Mouse (Mus musculus) CD4-positive, CD25-positive, alpha-beta regulatory T cell, adult 4 months (primary cell): ENCODE data around the gene Ei24. TPM values are rescaled to one million over a fixed set of nuclear protein-coding genes. Genes with fewer than 3 reads are reported as not detected.

Experiments
- ATAC-seq: one replicate; pipeline ENCODE4 v1.8.0; 2017
- polyA plus RNA-seq, 2 experiments: library from polyadenylated mRNA; unstranded; fragments of 100-300 nt; shearing (Covaris generic); gene quantifications; one replicate each; pipeline ENCODE4 v1.2.1; 2017

Gene Ei24
- polyA plus RNA-seq, 2 experiments from 2014 or later: 12.9 to 13.7 TPM

DNA sequence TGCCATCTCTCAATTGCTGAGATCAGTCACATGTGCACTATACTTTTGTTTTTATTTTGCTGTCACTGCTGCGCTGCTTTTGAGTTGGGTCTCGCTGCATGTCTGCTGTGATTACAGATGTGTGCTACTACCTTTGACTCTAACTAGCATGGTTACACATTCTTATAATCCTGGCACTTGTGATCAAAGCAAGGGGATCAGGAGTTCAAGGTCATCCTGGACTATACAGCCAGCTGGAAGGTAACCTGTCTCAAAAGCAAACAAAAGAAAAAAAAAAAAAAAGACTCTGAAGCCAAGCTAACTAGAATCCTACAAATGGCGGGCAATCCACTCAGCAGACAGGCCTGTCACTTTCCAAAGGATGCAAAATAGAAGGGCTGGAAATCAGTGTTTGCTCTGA, 5.0 kb downstream of the Ei24 start:
- no peak for ATAC-seq

DNA sequence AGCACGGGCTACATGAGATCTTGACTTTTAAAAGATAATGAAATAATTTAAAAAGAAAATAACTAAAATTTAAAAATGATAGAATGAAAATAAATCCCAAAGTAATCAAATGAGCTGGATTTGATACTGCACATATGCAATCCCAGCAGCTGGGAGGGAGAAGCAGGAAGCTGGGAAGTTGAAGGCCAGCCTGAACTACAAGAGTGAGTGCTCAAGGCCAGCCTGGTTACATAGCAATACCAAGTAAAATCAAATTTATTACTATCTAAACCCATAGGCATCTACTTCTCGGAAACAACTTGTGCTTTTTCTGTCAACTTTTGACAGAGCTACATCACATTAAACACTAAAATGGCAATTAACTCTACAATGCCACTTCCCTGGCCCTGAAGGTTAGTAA, 13.3 kb downstream of the Ei24 start:
- no peak for ATAC-seq

DNA sequence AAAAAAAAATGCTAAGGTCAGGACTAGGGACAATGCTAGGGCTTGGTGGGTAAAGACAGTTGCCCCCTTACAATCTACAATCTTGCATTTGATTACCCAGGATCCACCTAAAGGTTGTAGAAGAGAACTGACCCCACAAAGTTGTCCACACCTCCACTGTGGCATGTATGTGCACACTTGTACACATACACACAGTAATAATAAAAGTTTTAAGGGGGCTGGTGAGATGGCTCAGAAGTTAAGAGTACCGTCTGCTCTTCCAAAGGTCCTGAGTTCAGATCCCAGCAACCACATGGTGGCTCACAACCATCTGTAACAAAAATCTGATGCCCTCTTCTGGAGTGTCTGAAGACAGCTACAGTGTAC, 28.2 kb downstream of the Ei24 start:
- no peak for ATAC-seq

DNA sequence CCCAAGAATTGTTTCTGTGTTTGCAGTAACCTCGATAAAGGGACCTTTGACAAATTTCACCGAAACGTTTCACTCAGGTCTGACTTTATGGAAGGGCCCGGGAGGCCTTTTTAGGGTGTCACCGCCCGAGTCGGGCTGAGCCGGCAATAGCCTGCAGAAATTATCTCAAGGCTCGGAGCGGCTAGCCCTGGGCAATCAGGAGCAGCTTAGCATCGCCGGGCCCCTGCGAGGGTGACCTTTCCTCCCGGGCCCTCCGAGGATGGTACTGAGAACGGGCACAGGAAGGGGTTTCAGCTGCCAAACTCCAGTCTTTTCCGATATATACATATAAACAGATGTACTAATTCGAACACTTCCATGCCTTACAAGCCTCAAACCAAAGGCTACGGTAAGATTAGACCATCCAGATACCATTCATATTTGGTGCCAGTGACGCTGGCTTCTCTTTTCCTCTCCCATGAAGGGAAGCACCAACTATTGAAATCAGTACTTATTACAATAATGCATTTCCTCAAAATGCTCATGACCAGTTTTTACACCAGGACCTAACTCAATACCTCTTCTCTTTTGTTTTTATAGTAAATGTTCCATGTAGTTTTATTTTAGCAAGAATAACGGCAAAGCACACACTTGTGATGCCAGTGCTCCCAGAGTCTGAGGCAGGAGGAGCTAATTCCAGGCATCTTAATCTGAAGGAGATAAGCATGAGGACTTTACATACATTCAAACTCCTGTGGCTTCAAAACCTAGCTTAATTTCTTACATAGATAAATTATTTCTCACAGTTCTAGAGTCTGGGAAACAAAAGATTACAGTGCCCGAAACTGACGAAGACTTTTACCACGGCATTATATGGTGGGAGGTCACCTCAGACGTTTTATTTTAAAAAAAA, 28.8 kb downstream of the Ei24 start:
- ATAC-seq: peak; percentile 9

DNA sequence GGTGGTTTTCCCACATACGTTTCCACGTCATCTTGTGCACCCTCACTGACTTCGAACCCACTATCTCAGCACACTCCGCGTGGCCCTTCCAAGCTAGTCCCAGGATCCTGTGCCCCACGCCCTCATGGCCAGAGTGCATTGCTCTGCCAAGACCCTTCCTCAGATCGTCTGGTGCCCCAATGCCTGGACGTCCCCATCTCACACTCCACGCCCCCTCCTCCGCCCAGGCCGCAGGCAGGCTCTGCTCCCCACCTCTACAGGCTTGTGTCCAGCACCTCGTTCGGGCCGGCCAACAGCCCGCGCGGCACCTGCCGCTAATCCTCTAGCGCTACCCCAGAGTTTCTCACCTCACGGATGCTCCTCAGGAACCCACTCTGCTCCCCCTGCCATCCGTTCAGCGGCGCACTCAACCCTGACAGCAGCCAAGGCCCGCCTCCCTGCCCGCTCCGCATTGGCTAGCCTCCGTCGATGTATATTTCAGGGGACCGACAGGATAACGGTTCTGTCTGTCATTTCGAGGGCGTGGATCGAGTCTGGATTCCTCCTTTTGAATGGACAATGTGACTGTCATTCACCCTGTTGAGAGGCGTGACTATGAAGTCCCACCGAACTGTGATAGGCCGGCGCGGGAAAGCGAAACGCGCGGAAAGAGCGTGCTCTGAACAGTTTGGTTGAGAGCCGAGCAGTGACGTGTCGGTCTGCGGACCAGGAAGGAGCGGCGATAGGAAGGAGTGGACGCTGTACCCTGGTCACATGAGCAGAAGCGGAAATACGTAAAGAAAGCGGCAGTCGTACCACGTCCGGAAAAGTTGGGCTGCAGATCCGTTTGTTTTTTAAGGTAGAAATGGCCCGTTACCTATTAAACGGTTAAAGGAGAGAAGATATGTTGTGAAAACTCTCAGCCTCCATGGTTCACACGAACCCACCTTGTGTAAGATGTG, 29.7 kb downstream of the Ei24 start, which contains the start of gene Stt3a:
Gene Stt3a (minus strand): TSS at position 477 of the 941 bp plus-strand sequence.
- ATAC-seq: peak; percentile 93

DNA sequence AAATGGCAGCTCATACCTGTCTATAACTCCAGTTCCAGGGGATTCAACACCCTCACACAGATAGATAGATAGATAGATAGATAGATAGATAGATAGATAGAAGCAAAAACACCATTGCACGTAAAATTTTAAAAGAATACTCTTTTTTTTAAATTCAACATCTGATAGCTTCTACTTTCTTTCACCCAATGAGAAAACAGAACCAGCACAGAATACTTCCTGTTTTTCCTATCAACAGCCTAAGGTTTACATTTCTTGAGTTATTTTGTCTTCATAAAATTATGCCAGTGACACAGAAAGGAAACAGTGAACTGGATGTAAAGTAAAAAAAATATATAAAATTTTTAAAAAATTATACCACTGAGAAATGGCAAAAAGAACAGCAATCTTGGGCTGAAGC, 32.8 kb downstream of the Ei24 start:
- ATAC-seq: no peak

Other genes with a start within 250 kb of the Ei24 start
- gene Gm17689, start 214.8 kb downstream of the Ei24 start, polyA plus RNA-seq: not detected
- gene A630095E13Rik, start 154.0 kb downstream of the Ei24 start, polyA plus RNA-seq: not detected
- gene Acrv1, start 104.2 kb downstream of the Ei24 start, polyA plus RNA-seq: not detected
- 1 to 10 TPM; 6.1 to 7.0 TPM for gene Chek1, start 70.3 kb downstream of the Ei24 start, polyA plus RNA-seq
- 100 to 1,000 TPM; 223 to 232 TPM for gene Stt3a, start 29.7 kb downstream of the Ei24 start, polyA plus RNA-seq
- 1 to 10 TPM in 1 of 2 experiments, not detected in 1; 1.6 TPM for gene Fez1, start 24.5 kb upstream of the Ei24 start, polyA plus RNA-seq